Mouse (Mus musculus) hindbrain, postnatal 0 days (tissue): ENCODE results near the gene Rgl2. TPM values are rescaled to one million over a fixed set of nuclear protein-coding genes. Genes with fewer than 3 reads are reported as not detected.
"Not testable (repeated sequence)": the region's sequence is repeated elsewhere in the genome, so short reads cannot be mapped to it uniquely, and the experiment has no call there.

ENCODE experiments used
- ATAC-seq: fragments of 200-750 bp; cut with Nextera tagmentation; 2 replicates; pipeline ENCODE4 v1.8.0; 2017; ENCODE audit warnings: mild to moderate bottlenecking, moderate TSS enrichment, moderate library complexity
- DNase-seq: peaks from one replicate; pipeline ENCODE4 v3.0.0-alpha.2; 2015; ENCODE audit warnings: low spot score
- H3K27ac ChIP-seq: fragments of 300-500 bp; sonication (generic); 2 replicates; pipeline ENCODE4 v1.5.1; 2014; ENCODE audit warnings: mild to moderate bottlenecking
- H3K27me3 ChIP-seq: fragments of 300-500 bp; sonication (generic); 2 replicates; pipeline ENCODE4 v1.6.1; 2014; ENCODE audit warnings: low read length, mixed read lengths; ENCODE audit not compliant: insufficient read depth
- H3K36me3 ChIP-seq: fragments of 300-500 bp; sonication (generic); 2 replicates; pipeline ENCODE4 v1.6.1; 2014; ENCODE audit warnings: low read length, mixed read lengths; ENCODE audit not compliant: insufficient read depth
- H3K4me1 ChIP-seq: fragments of 300-500 bp; sonication (generic); 2 replicates; pipeline ENCODE4 v1.6.1; 2014; ENCODE audit warnings: antibody characterized with exemption, low read length, mixed read lengths; ENCODE audit not compliant: insufficient read depth
- H3K4me2 ChIP-seq: fragments of 300-500 bp; sonication (generic); 2 replicates; pipeline ENCODE4 v1.6.1; 2014; ENCODE audit warnings: low read depth, mild to moderate bottlenecking, low read length, moderate library complexity, mixed read lengths
- H3K4me3 ChIP-seq: fragments of 300-500 bp; sonication (generic); 2 replicates; pipeline ENCODE4 v1.5.1; 2014; ENCODE audit warnings: low read length
- H3K9ac ChIP-seq: fragments of 300-500 bp; sonication (generic); replicated peaks from 2 replicates; pipeline ENCODE4 v1.6.1; 2014; ENCODE audit warnings: mild to moderate bottlenecking, low read length, moderate library complexity, mixed read lengths
- H3K9me3 ChIP-seq: fragments of 300-500 bp; sonication (generic); 2 replicates; pipeline ENCODE4 v1.6.1; 2016; ENCODE audit warnings: low read length, mixed read lengths
- CTCF ChIP-seq: IDR thresholded peaks from 2 replicates; pipeline ENCODE4 v1.5.1; 2016; ENCODE audit warnings: antibody characterized with exemption, control low read depth, low read depth
- WGBS: fragments of 180-500 bp; shearing (Covaris S2); extraction: QIAGEN DNeasy Blood & Tissue Kit; methylation state at CpG from one replicate; pipeline ENCODE4 v1.1.7; 2014; 5-methylcytosine and 5-hydroxymethylcytosine counted together
- polyA plus RNA-seq: library from polyadenylated mRNA; unstranded; fragments of >200 nt; fragmentation: Nextera tagmentation; extraction: Ambion mirVana; gene quantifications from 2 replicates; pipeline ENCODE4 v1.2.1, GENCODE M21; 2015
- total RNA-seq: library from RNA; depleted of rRNA; stranded (reverse); fragments of >200 nt; gene quantifications from 2 replicates; pipeline ENCODE4 v1.2.3, GENCODE M21; 2014

Rgl2 gene
- total and polyA plus RNA-seq, 2 experiments from 2014 or later: 36.1 to 116 TPM

DNA sequence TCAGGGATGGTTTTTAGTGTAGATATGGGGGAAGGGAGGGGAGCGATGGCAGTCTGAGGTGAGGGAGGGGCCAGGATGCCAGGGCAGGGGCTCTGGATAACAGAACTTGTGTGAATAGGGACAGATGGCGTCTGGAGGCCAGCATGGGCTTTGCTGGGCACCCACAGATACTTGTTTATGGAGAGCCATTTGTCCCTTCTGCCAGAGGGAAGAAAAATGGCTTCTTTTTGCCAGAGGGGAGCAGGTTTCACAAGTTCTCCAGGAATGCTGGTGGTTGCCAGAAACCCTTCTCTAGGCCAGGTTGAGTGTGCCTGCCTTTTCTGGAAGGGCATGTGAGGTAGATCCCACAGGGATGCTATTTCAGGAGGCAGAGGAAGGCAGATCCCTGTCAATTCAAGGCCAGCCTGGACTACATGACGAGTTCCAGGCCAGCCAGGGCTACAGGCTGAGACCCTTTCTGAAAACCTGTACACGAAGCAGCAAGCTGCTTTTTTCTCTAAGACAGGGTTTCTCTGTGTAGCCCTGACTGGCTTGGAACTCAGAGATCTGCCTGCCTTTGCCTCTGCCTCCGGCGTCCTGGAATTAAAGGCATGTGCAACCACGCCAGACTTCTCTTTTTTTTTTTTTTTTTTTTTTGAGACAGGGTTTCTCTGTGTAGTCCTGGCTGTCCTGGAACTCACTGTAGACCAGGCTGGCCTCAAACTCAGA lies 28.9 kb upstream of the Rgl2 start:
- no peaks in the 10 kb centered on the region for H3K4me1 ChIP-seq
- no peaks in the 10 kb centered on the region for H3K36me3 ChIP-seq
- no peak overlapping the region for H3K4me2 ChIP-seq
- TF ChIP-seq CTCF: no peak
- no peaks in the 10 kb centered on the region for H3K9me3 ChIP-seq
- ATAC-seq (no peak), DNase-seq (no peak)
- H3K27me3 ChIP-seq: no peaks in the 10 kb centered on the region
- H3K9ac ChIP-seq: no peak overlapping the region
- no peak overlapping the region for H3K4me3 ChIP-seq
- WGBS: 73% methylated on average over 7 of the region's 7 CpGs
- no peak overlapping the region for H3K27ac ChIP-seq

DNA sequence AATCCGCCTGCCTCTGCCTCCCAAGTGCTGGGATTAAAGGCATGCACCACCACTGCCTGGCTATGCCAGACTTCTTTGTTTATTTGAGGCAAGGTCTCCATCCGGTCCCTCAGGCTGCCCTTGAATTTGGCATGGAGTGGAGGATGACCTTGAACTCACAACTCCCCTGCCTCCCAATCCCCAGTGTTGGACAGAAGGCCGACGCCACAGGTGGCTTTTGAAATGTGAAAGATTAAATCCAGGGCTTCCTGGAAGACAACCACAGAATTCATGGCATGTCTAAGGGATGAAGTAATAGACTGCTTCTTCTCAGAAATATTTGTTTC lies 28.4 kb upstream of the Rgl2 start:
- no peak for ATAC-seq
- H3K4me2 ChIP-seq: no peak overlapping the region
- TF ChIP-seq CTCF: no peak
- H3K27me3 ChIP-seq: no peaks in the 10 kb centered on the region
- 90% methylated on average over 4 of the region's 4 CpGs for WGBS
- no peak overlapping the region for H3K9ac ChIP-seq
- H3K9me3 ChIP-seq: no peaks in the 10 kb centered on the region
- no peaks in the 10 kb centered on the region for H3K4me1 ChIP-seq
- no peaks in the 10 kb centered on the region for H3K36me3 ChIP-seq
- H3K27ac ChIP-seq: no peak overlapping the region
- no peak overlapping the region for H3K4me3 ChIP-seq
- no peak for DNase-seq

DNA sequence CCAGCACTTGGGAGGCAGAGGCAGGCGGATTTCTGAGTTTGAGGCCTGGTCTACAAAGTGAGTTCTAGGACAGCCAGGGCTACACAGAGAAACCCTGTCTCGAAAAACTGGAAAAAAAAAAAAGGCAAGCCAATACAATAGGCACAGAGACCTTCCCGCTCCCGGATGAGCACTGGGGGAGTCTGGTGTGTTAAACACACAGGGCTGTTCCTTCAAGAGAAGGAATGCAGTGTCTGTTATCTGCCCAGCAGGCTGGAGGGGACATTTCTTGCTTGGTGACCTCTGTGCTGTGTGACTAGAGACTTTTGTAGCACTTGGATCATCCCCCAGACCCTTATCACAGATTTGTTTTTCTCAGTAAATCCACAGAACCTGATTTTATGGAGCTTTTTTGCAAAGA lies 27.7 kb upstream of the Rgl2 start:
- H3K9ac ChIP-seq: no peak overlapping the region
- H3K36me3 ChIP-seq: no peaks in the 10 kb centered on the region
- no peaks in the 10 kb centered on the region for H3K27me3 ChIP-seq
- ATAC-seq: no peak
- no peak for DNase-seq
- no peak overlapping the region for H3K27ac ChIP-seq
- H3K9me3 ChIP-seq: no peaks in the 10 kb centered on the region
- no peak overlapping the region for H3K4me2 ChIP-seq
- TF ChIP-seq CTCF: no peak
- H3K4me3 ChIP-seq: no peak overlapping the region
- 71% methylated on average over 4 of the region's 4 CpGs for WGBS
- no peaks in the 10 kb centered on the region for H3K4me1 ChIP-seq

DNA sequence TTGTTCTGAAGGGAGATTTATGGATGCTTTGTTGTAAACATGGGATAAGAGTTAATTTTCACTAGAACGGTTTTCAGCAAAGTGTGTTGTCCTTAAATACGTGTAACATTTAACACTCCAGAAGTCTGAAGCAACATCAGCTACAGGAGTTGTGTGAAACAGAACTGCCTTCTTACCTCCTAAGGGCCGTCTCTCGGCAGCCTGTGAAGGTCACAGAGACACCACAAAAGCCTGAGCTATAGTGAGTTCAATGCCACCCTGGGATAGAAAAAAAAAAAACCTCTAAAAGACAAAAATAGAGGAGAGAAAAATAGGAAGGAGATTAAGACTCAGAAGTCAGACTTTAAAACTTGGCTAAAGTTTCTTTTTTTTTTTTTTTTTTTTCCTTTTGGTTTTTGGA lies 27.3 kb upstream of the Rgl2 start:
- Histone ChIP-seq H3K4me2 (no peak overlapping the region), H3K4me1 (no peaks in the 10 kb centered on the region), H3K9ac (no peak overlapping the region), H3K4me3 (no peak overlapping the region), H3K9me3 (no peaks in the 10 kb centered on the region), H3K27ac (no peak overlapping the region), H3K27me3 (no peaks in the 10 kb centered on the region), H3K36me3 (no peaks in the 10 kb centered on the region)
- ATAC-seq (no peak), DNase-seq (no peak)
- WGBS: 77% methylated on average over 4 of the region's 4 CpGs
- TF ChIP-seq CTCF: no peak

DNA sequence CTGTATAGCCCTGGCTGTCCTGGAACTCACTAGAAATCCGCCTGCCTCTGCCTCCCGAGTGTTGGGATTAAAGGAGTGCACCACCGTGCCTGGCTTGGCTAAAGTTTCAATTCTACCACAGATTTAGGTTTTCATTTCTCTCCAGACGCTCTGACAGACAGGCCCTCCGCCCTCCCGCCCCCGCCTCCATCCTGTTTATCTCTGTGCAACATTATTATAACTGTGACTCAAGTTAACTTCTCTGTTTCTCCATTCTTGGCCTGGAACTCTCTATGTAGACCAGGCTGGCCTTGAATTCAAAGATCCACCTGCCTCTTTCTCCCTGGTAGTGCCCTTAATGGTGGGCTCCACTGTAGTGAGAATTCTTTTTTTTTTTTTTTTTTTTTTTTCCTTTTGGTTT lies 26.9 kb upstream of the Rgl2 start:
- no peaks in the 10 kb centered on the region for H3K36me3 ChIP-seq
- no peaks in the 10 kb centered on the region for H3K4me1 ChIP-seq
- no peak overlapping the region for H3K27ac ChIP-seq
- TF ChIP-seq CTCF: no peak
- ATAC-seq (no peak), DNase-seq (no peak)
- no peak overlapping the region for H3K4me2 ChIP-seq
- no peaks in the 10 kb centered on the region for H3K9me3 ChIP-seq
- no peak overlapping the region for H3K9ac ChIP-seq
- H3K4me3 ChIP-seq: no peak overlapping the region
- 85% methylated on average over 7 of the region's 7 CpGs for WGBS
- no peaks in the 10 kb centered on the region for H3K27me3 ChIP-seq

DNA sequence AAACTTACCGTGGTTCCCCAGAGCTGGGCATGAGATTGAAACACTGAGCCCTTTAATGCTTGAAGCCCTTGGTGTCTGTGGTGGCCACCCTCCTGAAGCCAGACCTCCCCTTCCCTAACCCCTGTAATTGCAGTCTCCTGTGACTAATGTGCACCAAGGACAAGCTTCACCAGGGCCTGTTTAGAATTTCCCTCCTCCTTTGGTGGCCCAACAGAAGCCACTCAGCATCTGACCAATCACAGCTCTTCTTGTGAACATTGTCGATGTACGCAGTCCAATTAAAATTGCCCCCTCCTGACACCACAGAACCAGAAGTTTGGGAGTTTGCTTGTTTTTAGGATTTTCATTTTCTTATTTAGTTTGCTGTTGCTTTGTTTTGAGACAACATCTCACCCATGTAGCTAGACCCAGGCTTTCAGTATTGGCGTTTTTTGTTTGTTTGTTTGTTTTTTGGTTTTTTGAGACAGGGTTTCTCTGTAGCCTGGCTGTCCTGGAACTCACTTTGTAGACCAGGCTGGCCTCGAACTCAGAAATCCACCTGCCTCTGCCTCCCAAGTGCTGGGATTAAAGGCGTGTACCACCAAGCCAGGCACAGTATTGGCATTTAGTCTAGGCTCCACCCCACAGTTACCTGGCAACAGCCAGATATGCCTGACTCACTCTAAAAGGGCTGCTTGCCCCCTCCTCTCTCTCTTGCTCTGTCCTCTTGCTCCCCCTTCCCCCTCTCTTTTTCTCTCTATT lies 25.3 kb upstream of the Rgl2 start:
- H3K27me3 ChIP-seq, H3K4me2 ChIP-seq, ATAC-seq, H3K4me1 ChIP-seq, H3K9me3 ChIP-seq, H3K36me3 ChIP-seq, H3K27ac ChIP-seq, DNase-seq, H3K4me3 ChIP-seq, H3K9ac ChIP-seq: not testable (repeated sequence)
- WGBS: 66% methylated on average over 6 of the region's 6 CpGs

DNA sequence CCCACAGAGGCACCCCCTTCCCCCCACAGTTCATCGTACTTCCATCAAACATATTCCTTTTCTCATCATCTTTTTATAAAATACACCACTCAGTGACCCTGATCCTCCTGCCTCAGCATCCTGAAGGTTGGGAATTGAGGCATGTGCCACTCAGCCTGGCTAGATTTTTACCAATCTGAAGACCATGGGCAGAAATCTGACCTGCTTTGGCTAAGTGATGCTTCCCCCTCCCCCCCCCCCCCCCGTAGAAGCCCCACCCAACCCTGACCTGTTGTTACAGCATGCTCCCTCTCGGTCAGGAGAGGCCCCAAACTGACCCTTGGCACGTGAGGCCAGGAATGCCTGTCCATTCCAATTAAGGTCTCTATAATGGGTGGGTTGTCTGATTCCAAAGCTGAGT lies 24.5 kb upstream of the Rgl2 start, which contains the start of gene Platr17:
TSS of gene Platr17 (plus strand) at position 301 of the 400 bp plus-strand sequence.
- H3K9ac ChIP-seq, H3K4me1 ChIP-seq, H3K9me3 ChIP-seq, ATAC-seq, H3K27ac ChIP-seq, H3K27me3 ChIP-seq, H3K36me3 ChIP-seq, H3K4me3 ChIP-seq, DNase-seq, H3K4me2 ChIP-seq: not testable (repeated sequence)
- 24% methylated on average over 4 of the region's 4 CpGs for WGBS
